Mouse (Mus musculus): ENCODE data around the gene Wdr25. TPM values are rescaled to one million over a fixed set of nuclear protein-coding genes. Genes with fewer than 3 reads are reported as not detected.

Wdr25 gene
- polyA plus RNA-seq, 1 experiment from 2014 or later: 5.8 TPM

GRCm38 (mm10) chr12:108865007-108865494 lies 28.4 kb upstream of the Wdr25 start:
- no peak; the same call in 1 of the 2 replicates for ATAC-seq (ENCODE audit: insufficient number of reproducible peaks, low FRiP score)
- no peak overlapping the region for H3K4me2 ChIP-seq
- H3K4me1 ChIP-seq (replicated peaks): no peaks in the 10 kb centered on the region; the same call in 1 of the 2 replicates
- H3K36me3 ChIP-seq: peaks cover 96% of the 10 kb centered on the region
- WGBS: 79% methylated on average over 6 of the region's 6 CpGs
- H3K27ac ChIP-seq (ENCODE audit: poor library complexity, severe bottlenecking): peak overlapping the region; percentile 24; the same call in 1 of the 2 replicates
- peaks cover 4% of the 10 kb centered on the region; the same call in 1 of the 2 replicates for H3K9me3 ChIP-seq (replicated peaks)
- H3K4me3 ChIP-seq: no peak overlapping the region
- H3K9ac ChIP-seq: no peak overlapping the region
- H3K27me3 ChIP-seq (replicated peaks): no peaks in the 10 kb centered on the region

- ATAC-seq (ENCODE audit: insufficient number of reproducible peaks, low FRiP score): no peak
- Histone ChIP-seq H3K4me1 (replicated peaks) (no peaks in the 10 kb centered on the region; the same call in 1 of the 2 replicates), H3K9me3 (replicated peaks) (peaks cover 4% of the 10 kb centered on the region; the same call in 1 of the 2 replicates), H3K9ac (no peak overlapping the region), H3K4me3 (no peak overlapping the region), H3K27ac (ENCODE audit: poor library complexity, severe bottlenecking) (no peak overlapping the region), H3K4me2 (no peak overlapping the region), H3K27me3 (replicated peaks) (no peaks in the 10 kb centered on the region), H3K36me3 (peaks cover 89% of the 10 kb centered on the region)
- 81% methylated on average over 2 of the region's 2 CpGs for WGBS
Measured at GRCm38 (mm10) chr12:108869575-108869974, 23.9 kb upstream of the Wdr25 start.

GRCm38 (mm10) chr12:108873122-108873521 lies 20.3 kb upstream of the Wdr25 start:
- Histone ChIP-seq H3K36me3 (peaks cover 75% of the 10 kb centered on the region), H3K9me3 (replicated peaks) (peaks cover 4% of the 10 kb centered on the region; the same call in 1 of the 2 replicates), H3K4me1 (replicated peaks) (no peaks in the 10 kb centered on the region), H3K27me3 (replicated peaks) (no peaks in the 10 kb centered on the region), H3K9ac (no peak overlapping the region), H3K4me3 (no peak overlapping the region), H3K27ac (ENCODE audit: poor library complexity, severe bottlenecking) (no peak overlapping the region), H3K4me2 (no peak overlapping the region)
- ATAC-seq (ENCODE audit: insufficient number of reproducible peaks, low FRiP score): no peak
- 81% methylated on average over 5 of the region's 5 CpGs for WGBS

- H3K9ac ChIP-seq: no peak overlapping the region
- ATAC-seq (ENCODE audit: insufficient number of reproducible peaks, low FRiP score): no peak
- no peaks in the 10 kb centered on the region for H3K27me3 ChIP-seq (replicated peaks)
- H3K27ac ChIP-seq (ENCODE audit: poor library complexity, severe bottlenecking): no peak overlapping the region
- H3K36me3 ChIP-seq: peaks cover 69% of the 10 kb centered on the region
- 73% methylated on average over 4 of the region's 4 CpGs for WGBS
- no peak overlapping the region for H3K4me2 ChIP-seq
- no peak overlapping the region for H3K4me3 ChIP-seq
- no peaks in the 10 kb centered on the region for H3K9me3 ChIP-seq (replicated peaks)
- H3K4me1 ChIP-seq (replicated peaks): no peaks in the 10 kb centered on the region
Measured at GRCm38 (mm10) chr12:108879138-108879537, 14.3 kb upstream of the Wdr25 start.

GRCm38 (mm10) chr12:108880606-108881005 lies 12.8 kb upstream of the Wdr25 start:
- H3K4me3 ChIP-seq: no peak overlapping the region
- no peak for ATAC-seq (ENCODE audit: insufficient number of reproducible peaks, low FRiP score)
- H3K9me3 ChIP-seq (replicated peaks): no peaks in the 10 kb centered on the region
- 92% methylated on average over 5 of the region's 5 CpGs for WGBS
- no peaks in the 10 kb centered on the region for H3K4me1 ChIP-seq (replicated peaks)
- H3K27ac ChIP-seq (ENCODE audit: poor library complexity, severe bottlenecking): no peak overlapping the region
- no peak overlapping the region for H3K9ac ChIP-seq
- peaks cover 68% of the 10 kb centered on the region for H3K36me3 ChIP-seq
- no peak overlapping the region for H3K4me2 ChIP-seq
- H3K27me3 ChIP-seq (replicated peaks): no peaks in the 10 kb centered on the region

- Histone ChIP-seq H3K4me2 (no peak overlapping the region), H3K9ac (no peak overlapping the region), H3K4me1 (replicated peaks) (no peaks in the 10 kb centered on the region), H3K36me3 (peaks cover 74% of the 10 kb centered on the region), H3K4me3 (no peak overlapping the region), H3K27me3 (replicated peaks) (no peaks in the 10 kb centered on the region), H3K27ac (ENCODE audit: poor library complexity, severe bottlenecking) (no peak overlapping the region), H3K9me3 (replicated peaks) (no peaks in the 10 kb centered on the region)
- ATAC-seq (ENCODE audit: insufficient number of reproducible peaks, low FRiP score): no peak
- WGBS: 91% methylated on average over 3 of the region's 3 CpGs
Measured at GRCm38 (mm10) chr12:108881192-108881591, 12.2 kb upstream of the Wdr25 start.

GRCm38 (mm10) chr12:108882776-108883175 lies 10.7 kb upstream of the Wdr25 start:
- no peaks in the 10 kb centered on the region for H3K4me1 ChIP-seq (replicated peaks)
- H3K4me2 ChIP-seq: no peak overlapping the region
- 81% methylated on average over 8 of the region's 8 CpGs for WGBS
- no peaks in the 10 kb centered on the region for H3K27me3 ChIP-seq (replicated peaks)
- H3K4me3 ChIP-seq: no peak overlapping the region
- no peaks in the 10 kb centered on the region for H3K9me3 ChIP-seq (replicated peaks)
- no peak overlapping the region for H3K9ac ChIP-seq
- peaks cover 84% of the 10 kb centered on the region for H3K36me3 ChIP-seq
- H3K27ac ChIP-seq (ENCODE audit: poor library complexity, severe bottlenecking): no peak overlapping the region
- no peak for ATAC-seq (ENCODE audit: insufficient number of reproducible peaks, low FRiP score)

GRCm38 (mm10) chr12:108885906-108886305 lies 7.5 kb upstream of the Wdr25 start:
- Histone ChIP-seq H3K4me1 (replicated peaks) (no peaks in the 10 kb centered on the region), H3K9me3 (replicated peaks) (no peaks in the 10 kb centered on the region), H3K36me3 (peaks cover 82% of the 10 kb centered on the region), H3K9ac (no peak overlapping the region), H3K27me3 (replicated peaks) (no peaks in the 10 kb centered on the region), H3K4me3 (no peak overlapping the region), H3K4me2 (no peak overlapping the region), H3K27ac (ENCODE audit: poor library complexity, severe bottlenecking) (no peak overlapping the region)
- 84% methylated on average over 1 of the region's 1 CpGs for WGBS
- no peak for ATAC-seq (ENCODE audit: insufficient number of reproducible peaks, low FRiP score)

- peaks cover 73% of the 10 kb centered on the region for H3K36me3 ChIP-seq
- no peaks in the 10 kb centered on the region for H3K9me3 ChIP-seq (replicated peaks)
- no peaks in the 10 kb centered on the region for H3K27me3 ChIP-seq (replicated peaks)
- no peak overlapping the region for H3K4me3 ChIP-seq
- WGBS: 74% methylated on average over 4 of the region's 4 CpGs
- no peak for ATAC-seq (ENCODE audit: insufficient number of reproducible peaks, low FRiP score)
- no peak overlapping the region for H3K27ac ChIP-seq (ENCODE audit: poor library complexity, severe bottlenecking)
- H3K9ac ChIP-seq: no peak overlapping the region
- 0 out of 2 replicates have a peak, but pooled peaks cover 3% of the 10 kb centered on the region for H3K4me1 ChIP-seq (replicated peaks)
- H3K4me2 ChIP-seq: no peak overlapping the region
Measured at GRCm38 (mm10) chr12:108887077-108887476, 6.4 kb upstream of the Wdr25 start.

GRCm38 (mm10) chr12:108888632-108889031 lies 4.8 kb upstream of the Wdr25 start:
- WGBS: 58% methylated on average over 4 of the region's 4 CpGs

GRCm38 (mm10) chr12:108893715-108894431 lies 442 bp downstream of the Wdr25 start, which contains the start of gene Wars:
Wars (minus strand) TSS chr12:108894174.
- peak; percentile 100 for ATAC-seq (ENCODE audit: insufficient number of reproducible peaks, low FRiP score)
- WGBS: under 1% methylated on average over 56 of the region's 58 CpGs

More at GRCm38 (mm10) chr12:108888632-108889031, 4.8 kb upstream of the Wdr25 start:
- no peaks in the 10 kb centered on the region for H3K27me3 ChIP-seq (replicated peaks)
- ATAC-seq (ENCODE audit: insufficient number of reproducible peaks, low FRiP score): no peak
- H3K27ac ChIP-seq (ENCODE audit: poor library complexity, severe bottlenecking): no peak overlapping the region
- no peak overlapping the region for H3K4me3 ChIP-seq
- H3K36me3 ChIP-seq: peaks cover 58% of the 10 kb centered on the region
- H3K9ac ChIP-seq: no peak overlapping the region
- H3K9me3 ChIP-seq (replicated peaks): no peaks in the 10 kb centered on the region
- H3K4me1 ChIP-seq (replicated peaks): peaks cover 16% of the 10 kb centered on the region
- H3K4me2 ChIP-seq: no peak overlapping the region

More at GRCm38 (mm10) chr12:108893715-108894431, 442 bp downstream of the Wdr25 start, which contains the start of gene Wars:
- Histone ChIP-seq H3K9ac (peak within 1 kb of the TSS; percentile 88), H3K4me3 (peak within 1 kb of the TSS; percentile 98), H3K4me2 (peak within 1 kb of the TSS; percentile 95), H3K36me3 (peaks cover 9% of the 10 kb centered on the region), H3K4me1 (replicated peaks) (peaks cover 22% of the 10 kb centered on the region), H3K9me3 (replicated peaks) (no peaks in the 10 kb centered on the region), H3K27me3 (replicated peaks) (no peaks in the 10 kb centered on the region), H3K27ac (ENCODE audit: poor library complexity, severe bottlenecking) (0 out of 2 replicates have a peak within 1 kb of the TSS, but pooled peaks have one; percentile 39)

All from heart, embryonic 12.5 days (tissue).